Mouse (Mus musculus) erythroblast, embryonic 14.5 days (primary cell): Measurements from ENCODE around the gene Os9. TPM values are rescaled to one million over a fixed set of nuclear protein-coding genes. Genes with fewer than 3 reads are reported as not detected.

Experiments
- H3K27me3 ChIP-seq: 2 replicates; pipeline ENCODE4 v1.6.1; 2012; ENCODE audit warnings: inconsistent platforms; ENCODE audit not compliant: control insufficient read depth
- H3K36me3 ChIP-seq: 2 replicates; pipeline ENCODE4 v1.6.1; 2012; ENCODE audit warnings: mild to moderate bottlenecking, inconsistent platforms; ENCODE audit not compliant: control insufficient read depth
- H3K4me1 ChIP-seq: 2 replicates; pipeline ENCODE4 v1.6.1; 2012; ENCODE audit warnings: inconsistent platforms; ENCODE audit not compliant: control insufficient read depth
- H3K4me3 ChIP-seq: replicated peaks from 2 replicates; pipeline ENCODE3; 2012; ENCODE audit warnings: moderate library complexity, mild to moderate bottlenecking, inconsistent platforms
- H3K9me3 ChIP-seq: 2 replicates; pipeline ENCODE4 v1.6.1; 2012; ENCODE audit warnings: low read length, inconsistent platforms, mixed read lengths; ENCODE audit not compliant: control insufficient read depth
- GATA1 ChIP-seq: IDR thresholded peaks from 2 replicates; pipeline ENCODE4 v1.6.1; 2012; ENCODE audit warnings: low read length, inconsistent platforms, mixed read lengths
- TAL1 ChIP-seq: IDR thresholded peaks from 3 replicates; pipeline ENCODE4 v1.6.1; 2012; ENCODE audit warnings: low read length, inconsistent platforms, mixed read lengths
- polyA plus RNA-seq: library from polyadenylated mRNA; stranded (reverse); fragments of >175 nt; gene quantifications from 2 replicates; pipeline ENCODE4 v1.2.3, GENCODE M21; 2012

Os9 gene
- polyA plus RNA-seq, 1 experiment, result 13.2 TPM

DNA sequence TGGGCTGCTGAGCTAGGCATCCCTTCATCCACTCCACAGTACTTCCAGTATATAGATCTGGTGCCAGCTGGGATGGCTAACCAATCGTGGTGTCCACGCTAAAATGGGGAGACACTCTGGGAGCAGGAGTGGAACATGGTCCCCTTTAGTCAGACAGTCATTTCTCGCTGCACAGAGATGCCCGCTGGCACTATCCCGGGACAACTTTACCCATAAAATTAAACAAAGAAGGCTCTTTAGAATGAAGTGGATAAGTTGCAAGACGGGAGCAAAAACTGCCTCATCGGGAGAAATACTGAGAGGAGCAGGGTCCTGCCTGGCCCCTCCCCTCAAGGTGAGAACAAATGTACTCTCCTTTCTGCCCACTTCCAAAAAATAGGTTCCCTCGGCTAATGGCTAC is 62.2 kb downstream of the Os9 start:
- Histone ChIP-seq H3K9me3 (peaks cover 4% of the 10 kb centered on the region; the same call in 1 of the 2 replicates), H3K4me3 (no peak overlapping the region), H3K4me1 (peaks cover 26% of the 10 kb centered on the region), H3K27me3 (peaks cover 93% of the 10 kb centered on the region), H3K36me3 (no peaks in the 10 kb centered on the region)
- TF ChIP-seq TAL1, result no peak
- no peak for TF ChIP-seq GATA1

DNA sequence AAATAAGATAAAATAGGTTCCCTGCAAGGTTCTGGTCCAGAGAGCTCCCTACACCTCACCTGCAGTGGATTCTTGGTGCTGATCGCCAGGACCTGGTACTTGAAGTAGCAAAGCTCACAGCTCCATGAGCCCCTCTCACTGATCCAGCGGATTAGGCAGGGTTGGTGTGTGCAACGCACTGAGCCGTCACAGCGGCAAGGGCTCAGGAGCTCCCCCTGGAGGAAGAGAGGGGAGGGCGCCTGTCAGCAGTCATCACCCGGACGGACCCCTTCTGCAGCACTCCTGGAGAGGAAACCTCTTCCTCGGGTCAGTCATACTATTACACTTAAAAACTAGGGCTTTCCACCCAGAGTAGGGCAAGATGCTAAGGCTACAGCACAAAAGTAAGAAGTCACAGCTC is 62.8 kb downstream of the Os9 start:
- Histone ChIP-seq H3K4me1 (peaks cover 21% of the 10 kb centered on the region), H3K36me3 (no peaks in the 10 kb centered on the region), H3K4me3 (no peak overlapping the region), H3K27me3 (peaks cover 97% of the 10 kb centered on the region), H3K9me3 (peaks cover 4% of the 10 kb centered on the region; the same call in 1 of the 2 replicates)
- no peak for TF ChIP-seq GATA1
- no peak for TF ChIP-seq TAL1

DNA sequence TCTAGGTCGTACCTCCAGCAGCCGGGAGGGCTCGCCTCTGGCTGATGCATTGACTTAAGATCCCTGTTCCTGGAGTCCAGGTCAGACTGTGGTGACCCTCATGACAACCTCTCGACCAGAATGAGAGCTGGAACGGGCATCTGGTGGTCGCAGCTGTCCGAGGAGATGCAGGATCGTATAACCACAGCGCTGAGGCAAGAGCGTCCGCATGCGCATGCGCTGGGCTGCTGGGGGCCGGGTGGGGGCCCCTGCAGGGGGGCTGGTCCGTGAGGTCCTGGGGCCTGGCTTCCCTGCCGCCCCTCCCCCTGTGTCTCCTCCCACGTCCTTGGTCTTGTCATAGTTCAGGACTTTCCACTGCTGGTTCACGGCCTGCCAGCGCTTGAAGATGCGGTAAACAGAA is 64.4 kb downstream of the Os9 start:
- TF ChIP-seq TAL1 (no peak), GATA1 (no peak)
- peaks cover 4% of the 10 kb centered on the region; the same call in 1 of the 2 replicates for H3K9me3 ChIP-seq
- no peaks in the 10 kb centered on the region for H3K36me3 ChIP-seq
- peaks cover 98% of the 10 kb centered on the region for H3K27me3 ChIP-seq
- peaks cover 14% of the 10 kb centered on the region for H3K4me1 ChIP-seq
- H3K4me3 ChIP-seq, result no peak overlapping the region

DNA sequence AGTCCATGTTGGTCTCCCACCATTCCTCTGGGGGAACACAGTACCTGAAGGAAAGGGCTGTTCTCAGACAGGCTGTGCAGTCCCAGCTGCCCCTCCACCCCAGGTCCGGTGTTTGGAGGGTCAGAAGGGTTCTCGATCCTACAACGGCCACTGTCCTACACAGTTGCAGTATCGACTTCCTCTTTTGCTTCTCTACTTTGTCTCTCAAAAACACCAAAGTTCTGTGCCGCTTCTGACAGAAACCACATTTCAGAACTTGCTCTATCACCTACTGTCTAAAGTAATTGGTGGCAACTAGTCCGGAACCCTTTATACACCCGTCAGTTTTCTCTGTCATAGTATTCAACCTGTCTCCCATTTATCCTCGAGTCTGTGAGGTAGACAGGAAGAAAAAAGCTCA is 65.5 kb downstream of the Os9 start:
- Histone ChIP-seq H3K4me1 (peaks cover 12% of the 10 kb centered on the region), H3K4me3 (no peak overlapping the region), H3K36me3 (no peaks in the 10 kb centered on the region), H3K27me3 (peaks cover 98% of the 10 kb centered on the region), H3K9me3 (peaks cover 2% of the 10 kb centered on the region; the same call in 1 of the 2 replicates)
- TF ChIP-seq GATA1, result no peak

DNA sequence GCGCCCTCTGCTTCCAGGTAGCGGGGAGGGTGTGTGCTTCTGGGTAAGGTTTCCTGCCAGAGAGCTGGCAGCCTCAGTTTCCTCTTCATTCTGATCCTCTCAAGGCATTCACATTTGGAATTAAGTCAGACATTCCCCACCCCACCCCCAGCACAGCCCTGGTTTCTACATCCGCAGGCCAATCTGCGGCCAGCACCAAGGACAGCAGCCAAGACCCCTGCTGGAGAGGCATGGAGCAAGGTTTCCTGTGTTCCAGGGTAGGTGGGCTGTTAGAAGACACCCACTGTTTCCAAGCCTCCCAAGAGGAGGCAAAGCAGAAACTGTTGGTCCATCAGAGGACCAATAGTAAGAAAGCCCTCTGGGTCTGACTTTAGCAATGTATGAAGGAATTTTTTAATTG is 66.3 kb downstream of the Os9 start:
- no peak for TF ChIP-seq TAL1
- no peak for TF ChIP-seq GATA1
- Histone ChIP-seq H3K4me3 (no peak overlapping the region), H3K27me3 (peaks cover 98% of the 10 kb centered on the region), H3K4me1 (peaks cover 5% of the 10 kb centered on the region), H3K36me3 (no peaks in the 10 kb centered on the region), H3K9me3 (peaks cover under 1% of the 10 kb centered on the region; the same call in 1 of the 2 replicates)

DNA sequence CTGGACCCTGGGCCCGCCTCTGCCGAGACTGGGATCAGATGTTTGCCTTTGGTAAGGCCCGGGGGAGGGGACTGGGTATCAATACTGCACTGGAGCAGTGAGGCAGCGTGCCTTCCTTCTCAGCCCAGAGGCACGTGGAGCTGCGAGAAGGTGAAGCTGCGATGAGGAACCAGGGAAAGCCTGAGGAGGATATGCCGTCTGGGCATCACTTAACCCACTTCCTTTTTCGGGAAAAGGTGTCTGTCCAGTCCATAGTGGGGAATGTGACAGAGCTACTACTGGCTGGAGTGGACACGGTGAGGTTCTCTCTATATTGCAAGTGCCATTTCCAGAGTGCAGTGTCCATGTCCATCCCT is 70.8 kb downstream of the Os9 start:
- Histone ChIP-seq H3K27me3 (peaks cover 76% of the 10 kb centered on the region), H3K36me3 (peaks cover 2% of the 10 kb centered on the region; the same call in 1 of the 2 replicates), H3K4me1 (no peaks in the 10 kb centered on the region), H3K4me3 (no peak overlapping the region), H3K9me3 (peaks cover 7% of the 10 kb centered on the region; the same call in 1 of the 2 replicates)
- TF ChIP-seq TAL1 (no peak), GATA1 (no peak)

DNA sequence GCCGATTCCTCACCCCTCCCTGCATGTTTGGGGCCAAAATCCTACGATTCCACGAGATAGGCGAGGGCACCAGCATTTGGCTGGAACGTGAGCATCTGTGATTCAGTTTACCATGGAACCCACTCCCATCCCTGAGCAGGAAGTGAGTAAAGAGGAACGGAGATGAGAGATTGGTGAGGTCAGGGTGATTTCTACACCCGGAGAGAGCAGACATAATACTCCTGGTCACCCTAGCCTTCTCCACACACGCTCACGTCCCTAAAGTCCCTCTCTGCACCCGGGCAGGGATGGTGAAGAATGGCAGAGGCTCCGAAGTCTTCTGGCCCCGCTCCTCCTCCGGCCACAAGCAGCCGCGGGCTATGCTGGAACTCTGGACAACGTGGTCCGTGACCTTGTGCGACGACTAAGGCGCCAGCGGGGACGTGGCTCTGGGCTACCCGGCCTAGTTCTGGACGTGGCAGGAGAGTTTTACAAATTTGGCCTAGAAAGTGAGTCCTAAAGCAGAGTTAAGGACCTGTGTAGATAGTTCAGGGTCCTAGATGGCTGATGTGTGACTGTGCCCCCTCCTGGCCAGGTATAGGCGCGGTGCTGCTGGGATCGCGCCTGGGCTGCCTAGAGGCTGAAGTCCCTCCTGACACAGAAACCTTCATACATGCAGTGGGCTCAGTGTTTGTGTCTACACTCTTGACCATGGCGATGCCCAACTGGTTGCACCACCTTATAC is 71.4 kb downstream of the Os9 start:
- TF ChIP-seq TAL1 (no peak), GATA1 (no peak)
- peaks cover 7% of the 10 kb centered on the region; the same call in 1 of the 2 replicates for H3K9me3 ChIP-seq
- no peaks in the 10 kb centered on the region for H3K4me1 ChIP-seq
- H3K4me3 ChIP-seq, result no peak overlapping the region
- peaks cover 70% of the 10 kb centered on the region for H3K27me3 ChIP-seq
- peaks cover 8% of the 10 kb centered on the region for H3K36me3 ChIP-seq

DNA sequence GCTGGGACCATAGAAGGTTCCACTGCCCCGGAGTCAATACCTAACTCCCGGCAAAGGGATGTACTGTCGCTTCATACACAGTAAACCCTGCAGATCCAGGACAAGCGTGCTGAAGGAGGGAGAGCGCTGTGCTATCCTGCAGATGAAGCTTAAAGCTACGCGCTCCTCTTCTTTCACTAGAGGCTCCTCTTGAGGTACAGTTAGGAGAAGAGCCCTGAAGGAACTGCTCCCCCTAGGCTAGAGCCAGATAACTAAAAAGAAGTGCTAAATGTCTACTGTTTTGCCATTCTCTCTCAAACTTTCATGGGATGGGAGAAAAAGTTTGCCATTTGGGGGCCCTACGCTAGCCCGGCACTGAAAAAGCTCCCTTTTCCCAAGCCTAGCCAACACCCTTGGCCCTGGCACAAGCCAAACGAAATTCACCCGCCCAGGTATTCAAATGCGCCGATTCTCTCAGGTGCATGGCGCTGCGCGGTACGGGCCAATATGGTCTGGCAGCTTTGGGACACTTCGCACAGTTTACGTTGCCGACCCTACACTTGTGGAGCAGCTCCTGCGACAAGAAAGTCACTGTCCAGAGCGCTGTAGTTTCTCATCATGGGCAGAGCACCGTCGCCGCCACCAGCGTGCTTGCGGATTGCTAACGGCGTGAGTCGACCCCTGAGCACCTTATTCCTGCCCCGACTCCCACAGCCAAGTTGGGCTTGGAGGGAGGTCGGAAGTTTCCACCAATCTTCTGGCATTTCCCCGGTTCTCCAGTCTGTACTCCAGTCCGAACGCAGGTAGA is 72.1 kb downstream of the Os9 start:
- peaks cover 63% of the 10 kb centered on the region for H3K27me3 ChIP-seq
- H3K4me3 ChIP-seq, result no peak overlapping the region
- no peaks in the 10 kb centered on the region for H3K4me1 ChIP-seq
- peaks cover 7% of the 10 kb centered on the region; the same call in 1 of the 2 replicates for H3K9me3 ChIP-seq
- H3K36me3 ChIP-seq, result peaks cover 12% of the 10 kb centered on the region
- TF ChIP-seq TAL1 (no peak), GATA1 (no peak)

DNA sequence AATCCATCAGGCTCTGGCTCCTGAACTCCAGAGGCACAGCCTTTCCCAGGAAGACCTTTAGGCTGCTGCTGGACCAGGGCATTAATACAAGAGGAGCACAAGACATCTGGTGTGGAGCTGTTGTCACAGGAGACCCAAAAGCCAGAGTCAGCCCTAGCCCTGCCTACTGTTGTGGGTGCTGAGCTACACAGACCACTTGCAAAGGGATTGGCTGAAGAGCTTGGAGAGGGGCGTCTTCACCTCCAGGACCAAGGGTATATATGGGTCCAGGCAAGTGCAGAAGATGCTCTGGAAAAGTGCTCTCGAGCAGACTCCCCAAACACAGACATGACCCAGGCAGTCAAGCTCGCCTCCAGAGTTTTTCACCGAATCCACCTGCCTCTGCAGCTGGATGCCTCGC is 73.0 kb downstream of the Os9 start, which contains the start of gene Cyp27b1:
TSS of gene Cyp27b1 (plus strand) at position 297 of the 400 bp plus-strand sequence.
- Histone ChIP-seq H3K4me1 (peaks cover 3% of the 10 kb centered on the region), H3K9me3 (peaks cover 7% of the 10 kb centered on the region; the same call in 1 of the 2 replicates), H3K27me3 (peaks cover 55% of the 10 kb centered on the region), H3K36me3 (peaks cover 18% of the 10 kb centered on the region), H3K4me3 (no peak within 1 kb of the TSS)
- TF ChIP-seq GATA1 (no peak), TAL1 (no peak)

Other genes with a start within 250 kb of the Os9 start
- gene Atp23, start 219.8 kb downstream of the Os9 start, polyA plus RNA-seq, result 0.07 and 0.09 TPM in 2 replicates
- gene Ctdsp2, start 142.4 kb downstream of the Os9 start, polyA plus RNA-seq, result 2.2 and 3.4 TPM in 2 replicates
- 0.01 TPM in 1 of 2 replicates, not detected in the other for gene Avil, start 120.4 kb downstream of the Os9 start, polyA plus RNA-seq
- 2.0 and 2.3 TPM in 2 replicates for gene Tsfm, start 90.3 kb downstream of the Os9 start, polyA plus RNA-seq
- 0.59 and 0.74 TPM in 2 replicates for gene Mettl1, start 79.7 kb downstream of the Os9 start, polyA plus RNA-seq
- not detected in 2 replicates for gene Eef1akmt3, start 79.6 kb downstream of the Os9 start, polyA plus RNA-seq
- gene Cyp27b1, start 72.9 kb downstream of the Os9 start, polyA plus RNA-seq, result not detected in 2 replicates
- not detected in 2 replicates for gene March9, start 60.9 kb downstream of the Os9 start, polyA plus RNA-seq
- 81.1 and 96.8 TPM in 2 replicates for gene Cdk4, start 57.6 kb downstream of the Os9 start, polyA plus RNA-seq
- 1.3 and 1.6 TPM in 2 replicates for gene Tspan31, start 50.9 kb downstream of the Os9 start, polyA plus RNA-seq
- gene Agap2, start 45.8 kb downstream of the Os9 start, polyA plus RNA-seq, result 0.07 and 0.10 TPM in 2 replicates
- 0.56 and 1.0 TPM in 2 replicates for gene B4galnt1, start 44.1 kb upstream of the Os9 start, polyA plus RNA-seq
- not detected in 2 replicates for gene Slc26a10, start 59.5 kb upstream of the Os9 start, polyA plus RNA-seq
- gene Arhgef25, start 69.0 kb upstream of the Os9 start, polyA plus RNA-seq, result 0.47 and 0.52 TPM in 2 replicates
- 11.1 and 11.5 TPM in 2 replicates for gene Dtx3, start 74.6 kb upstream of the Os9 start, polyA plus RNA-seq
- 9.5 and 10.2 TPM in 2 replicates for gene Pip4k2c, start 90.5 kb upstream of the Os9 start, polyA plus RNA-seq
- gene Kif5a, start 142.2 kb upstream of the Os9 start, polyA plus RNA-seq, result 0.01 and 0.03 TPM in 2 replicates
- 15.3 and 16.5 TPM in 2 replicates for gene Dctn2, start 145.2 kb upstream of the Os9 start, polyA plus RNA-seq
- gene Mbd6, start 167.9 kb upstream of the Os9 start, polyA plus RNA-seq, result 33.5 and 35.5 TPM in 2 replicates
- 12.0 and 17.1 TPM in 2 replicates for gene Mars, start 190.7 kb upstream of the Os9 start, polyA plus RNA-seq
- 0.06 and 0.16 TPM in 2 replicates for gene Arhgap9, start 200.8 kb upstream of the Os9 start, polyA plus RNA-seq
- not detected in 2 replicates for gene Gli1, start 220.8 kb upstream of the Os9 start, polyA plus RNA-seq
- gene Inhbe, start 233.3 kb upstream of the Os9 start, polyA plus RNA-seq, result not detected in 2 replicates
- not detected in 2 replicates for gene Inhbc, start 249.3 kb upstream of the Os9 start, polyA plus RNA-seq